Mouse (Mus musculus) forebrain, embryonic 11.5 days (tissue): ENCODE measurements around the gene Mmrn2. TPM values are rescaled to one million over a fixed set of nuclear protein-coding genes. Genes with fewer than 3 reads are reported as not detected.

Experiments
- ATAC-seq: fragments of 200-750 bp; cut with Nextera tagmentation; replicated peaks from 2 replicates; pipeline ENCODE4 v1.8.0; 2017; ENCODE audit warnings: moderate TSS enrichment; ENCODE audit not compliant: low FRiP score
- DNase-seq: peaks from one replicate; pipeline ENCODE4 v3.0.0-alpha.2; 2017; ENCODE audit warnings: low spot score
- H3K27ac ChIP-seq: fragments of 300-500 bp; sonication (generic); 2 replicates; pipeline ENCODE4 v1.5.1; 2014; ENCODE audit warnings: low read depth, low read length
- H3K27me3 ChIP-seq: fragments of 300-500 bp; sonication (generic); 2 replicates; pipeline ENCODE4 v1.6.1; 2014; ENCODE audit warnings: mild to moderate bottlenecking, low read length, mixed read lengths; ENCODE audit not compliant: control insufficient read depth, insufficient read depth
- H3K36me3 ChIP-seq: fragments of 300-500 bp; sonication (generic); 2 replicates; pipeline ENCODE4 v1.6.1; 2014; ENCODE audit warnings: mild to moderate bottlenecking, low read length, moderate library complexity, mixed read lengths; ENCODE audit not compliant: control insufficient read depth, insufficient read depth
- H3K4me1 ChIP-seq: fragments of 300-500 bp; sonication (generic); replicated peaks from 2 replicates; pipeline ENCODE4 v1.6.1; 2014; ENCODE audit warnings: low read length, mixed read lengths; ENCODE audit not compliant: control insufficient read depth, insufficient read depth
- H3K4me2 ChIP-seq: fragments of 300-500 bp; sonication (generic); 2 replicates; pipeline ENCODE4 v1.6.1; 2014; ENCODE audit warnings: low read depth, mild to moderate bottlenecking, low read length, moderate library complexity, mixed read lengths; ENCODE audit not compliant: severe bottlenecking
- H3K4me3 ChIP-seq: fragments of 300-500 bp; sonication (generic); 2 replicates; pipeline ENCODE4 v1.5.1; 2014; ENCODE audit warnings: low read depth, low read length
- H3K9ac ChIP-seq: fragments of 300-500 bp; sonication (generic); 2 replicates; pipeline ENCODE4 v1.6.1; 2014; ENCODE audit warnings: low read length
- H3K9me3 ChIP-seq: fragments of 300-500 bp; sonication (generic); 2 replicates; pipeline ENCODE4 v1.6.1; 2016; ENCODE audit warnings: low read length, mixed read lengths; ENCODE audit not compliant: control insufficient read depth
- WGBS: fragments of 180-500 bp; shearing (Covaris S2); extraction: QIAGEN DNeasy Blood & Tissue Kit; methylation state at CpG from one replicate; pipeline ENCODE4 v1.1.7; 2014; 5-methylcytosine and 5-hydroxymethylcytosine counted together
- polyA plus RNA-seq: library from polyadenylated mRNA; unstranded; fragments of >200 nt; fragmentation: Nextera tagmentation; extraction: Ambion mirVana; gene quantifications from 2 replicates; pipeline ENCODE4 v1.2.1, GENCODE M21; 2014

Gene Mmrn2
- 7.2 and 7.6 TPM in 2 replicates for polyA plus RNA-seq

GRCm38 (mm10) chr14:34375415-34375904 is at the start of gene Mmrn2:
TSS of gene Mmrn2 (plus strand) at chr14:34375465.
- H3K36me3 ChIP-seq: no peaks in the 10 kb centered on the region
- ATAC-seq (no peak), DNase-seq (no peak)
- no peak within 1 kb of the TSS for H3K4me2 ChIP-seq
- WGBS: 82% methylated on average over 13 of the region's 13 CpGs
- H3K9ac ChIP-seq: no peak within 1 kb of the TSS
- no peak within 1 kb of the TSS for H3K27ac ChIP-seq
- peaks cover 2% of the 10 kb centered on the region; the same call in 1 of the 2 replicates for H3K4me1 ChIP-seq
- no peaks in the 10 kb centered on the region for H3K27me3 ChIP-seq
- H3K9me3 ChIP-seq: no peaks in the 10 kb centered on the region
- H3K4me3 ChIP-seq: no peak within 1 kb of the TSS

- WGBS: 95% methylated on average over 3 of the region's 3 CpGs
- Histone ChIP-seq H3K4me3 (no peak overlapping the region), H3K27me3 (no peaks in the 10 kb centered on the region), H3K27ac (no peak overlapping the region), H3K4me2 (no peak overlapping the region), H3K4me1 (no peaks in the 10 kb centered on the region), H3K9ac (no peak overlapping the region), H3K36me3 (peaks cover 2% of the 10 kb centered on the region; the same call in 1 of the 2 replicates), H3K9me3 (no peaks in the 10 kb centered on the region)
- DNase-seq: no peak
- no peak for ATAC-seq
Observed at GRCm38 (mm10) chr14:34326606-34327005, 48.7 kb upstream of the Mmrn2 start.

GRCm38 (mm10) chr14:34327618-34328017 is 47.6 kb upstream of the Mmrn2 start:
- H3K27me3 ChIP-seq: no peaks in the 10 kb centered on the region
- peaks cover 2% of the 10 kb centered on the region; the same call in 1 of the 2 replicates for H3K36me3 ChIP-seq
- H3K4me2 ChIP-seq: no peak overlapping the region
- H3K4me3 ChIP-seq: no peak overlapping the region
- no peak overlapping the region for H3K27ac ChIP-seq
- no peaks in the 10 kb centered on the region for H3K9me3 ChIP-seq
- H3K4me1 ChIP-seq: no peaks in the 10 kb centered on the region
- ATAC-seq (no peak), DNase-seq (no peak)
- H3K9ac ChIP-seq: no peak overlapping the region
- 76% methylated on average over 1 of the region's 1 CpGs for WGBS

- no peak overlapping the region for H3K4me3 ChIP-seq
- H3K4me1 ChIP-seq: no peaks in the 10 kb centered on the region
- H3K36me3 ChIP-seq: peaks cover 5% of the 10 kb centered on the region; the same call in 1 of the 2 replicates
- no peak overlapping the region for H3K4me2 ChIP-seq
- no peak for ATAC-seq
- DNase-seq: no peak
- H3K9me3 ChIP-seq: no peaks in the 10 kb centered on the region
- no peaks in the 10 kb centered on the region for H3K27me3 ChIP-seq
- 86% methylated on average over 9 of the region's 9 CpGs for WGBS
- no peak overlapping the region for H3K9ac ChIP-seq
- no peak overlapping the region for H3K27ac ChIP-seq
Observed at GRCm38 (mm10) chr14:34330657-34331158, 44.6 kb upstream of the Mmrn2 start.

- no peak for DNase-seq
- H3K36me3 ChIP-seq: peaks cover 5% of the 10 kb centered on the region; the same call in 1 of the 2 replicates
- 90% methylated on average over 3 of the region's 3 CpGs for WGBS
Observed at GRCm38 (mm10) chr14:34331886-34332285, 43.4 kb upstream of the Mmrn2 start.

GRCm38 (mm10) chr14:34332476-34332875 is 42.8 kb upstream of the Mmrn2 start:
- H3K4me1 ChIP-seq: no peaks in the 10 kb centered on the region
- no peak overlapping the region for H3K27ac ChIP-seq
- no peaks in the 10 kb centered on the region for H3K9me3 ChIP-seq
- peaks cover 5% of the 10 kb centered on the region; the same call in 1 of the 2 replicates for H3K36me3 ChIP-seq
- no peak overlapping the region for H3K4me2 ChIP-seq
- 95% methylated on average over 5 of the region's 5 CpGs for WGBS
- no peak overlapping the region for H3K9ac ChIP-seq
- ATAC-seq (no peak), DNase-seq (no peak)
- no peaks in the 10 kb centered on the region for H3K27me3 ChIP-seq
- no peak overlapping the region for H3K4me3 ChIP-seq

More at GRCm38 (mm10) chr14:34331886-34332285, 43.4 kb upstream of the Mmrn2 start:
- no peak overlapping the region for H3K27ac ChIP-seq
- H3K9ac ChIP-seq: no peak overlapping the region
- no peaks in the 10 kb centered on the region for H3K27me3 ChIP-seq
- no peaks in the 10 kb centered on the region for H3K4me1 ChIP-seq
- ATAC-seq: no peak
- H3K9me3 ChIP-seq: no peaks in the 10 kb centered on the region
- no peak overlapping the region for H3K4me2 ChIP-seq
- H3K4me3 ChIP-seq: no peak overlapping the region

- no peaks in the 10 kb centered on the region for H3K4me1 ChIP-seq
- H3K4me2 ChIP-seq: no peak overlapping the region
- no peak overlapping the region for H3K27ac ChIP-seq
- H3K4me3 ChIP-seq: no peak overlapping the region
- DNase-seq: no peak
- H3K27me3 ChIP-seq: no peaks in the 10 kb centered on the region
- ATAC-seq: no peak
- H3K36me3 ChIP-seq: peaks cover 9% of the 10 kb centered on the region; the same call in 1 of the 2 replicates
- no peak overlapping the region for H3K9ac ChIP-seq
- 69% methylated on average over 1 of the region's 1 CpGs for WGBS
- no peaks in the 10 kb centered on the region for H3K9me3 ChIP-seq
Observed at GRCm38 (mm10) chr14:34339446-34339845, 35.8 kb upstream of the Mmrn2 start.

- H3K9ac ChIP-seq: no peak overlapping the region
- no peaks in the 10 kb centered on the region for H3K9me3 ChIP-seq
- ATAC-seq (no peak), DNase-seq (no peak)
- no peak overlapping the region for H3K4me3 ChIP-seq
- H3K27ac ChIP-seq: no peak overlapping the region
- no peak overlapping the region for H3K4me2 ChIP-seq
- 93% methylated on average over 4 of the region's 4 CpGs for WGBS
- H3K4me1 ChIP-seq: no peaks in the 10 kb centered on the region
- peaks cover 7% of the 10 kb centered on the region; the same call in 1 of the 2 replicates for H3K36me3 ChIP-seq
- no peaks in the 10 kb centered on the region for H3K27me3 ChIP-seq
Observed at GRCm38 (mm10) chr14:34341993-34342392, 33.3 kb upstream of the Mmrn2 start.

GRCm38 (mm10) chr14:34343078-34343477 is 32.2 kb upstream of the Mmrn2 start:
- Histone ChIP-seq H3K27me3 (no peaks in the 10 kb centered on the region), H3K4me2 (no peak overlapping the region), H3K36me3 (peaks cover 7% of the 10 kb centered on the region; the same call in 1 of the 2 replicates), H3K27ac (no peak overlapping the region), H3K4me3 (no peak overlapping the region), H3K9me3 (no peaks in the 10 kb centered on the region), H3K4me1 (no peaks in the 10 kb centered on the region), H3K9ac (no peak overlapping the region)
- no peak for DNase-seq
- whole genome bisulfite sequencing: 89% methylated on average over 4 of the region's 4 CpGs
- ATAC-seq: no peak
